Mouse (Mus musculus): Measurements from ENCODE around the gene Tesk2. TPM values are rescaled to one million over a fixed set of nuclear protein-coding genes. Genes with fewer than 3 reads are reported as not detected.
A peak's percentile ranks its signal among the peaks of the same experiment; 100 is the strongest.

Tesk2 gene
- polyA plus RNA-seq, 1 experiment from 2014 or later, result 5.8 TPM

DNA sequence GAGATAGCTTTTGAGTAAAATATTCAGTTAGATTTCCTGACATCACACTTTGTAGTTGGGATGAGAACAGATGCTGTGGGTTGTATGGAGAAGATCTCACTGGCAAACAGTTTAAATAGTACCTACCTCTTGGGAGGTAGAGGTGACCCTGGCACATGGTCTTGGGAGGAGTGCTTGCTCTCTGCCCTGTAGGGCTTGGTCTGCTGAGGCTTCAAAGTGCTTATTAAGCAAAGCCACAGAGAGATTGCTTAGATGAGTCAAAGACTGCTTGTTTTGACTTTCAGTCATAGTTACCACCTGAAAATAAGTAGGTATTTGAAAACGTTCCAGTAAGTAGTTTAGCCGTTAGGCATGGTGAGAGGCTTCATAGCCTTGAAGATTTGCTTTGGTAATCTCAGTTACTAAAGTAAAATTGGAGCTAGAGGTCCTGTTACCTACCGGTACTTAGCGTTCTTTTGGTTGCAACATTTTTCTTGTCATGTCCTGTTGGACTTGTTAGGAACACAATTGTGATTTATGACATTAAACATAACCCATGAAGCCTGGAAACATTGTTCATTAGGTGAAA is 31.4 kb upstream of the Tesk2 start:
- no peak for ATAC-seq (ENCODE audit: insufficient read depth, low FRiP score, low read depth)
- H3K36me3 ChIP-seq, result peaks cover 35% of the 10 kb centered on the region

DNA sequence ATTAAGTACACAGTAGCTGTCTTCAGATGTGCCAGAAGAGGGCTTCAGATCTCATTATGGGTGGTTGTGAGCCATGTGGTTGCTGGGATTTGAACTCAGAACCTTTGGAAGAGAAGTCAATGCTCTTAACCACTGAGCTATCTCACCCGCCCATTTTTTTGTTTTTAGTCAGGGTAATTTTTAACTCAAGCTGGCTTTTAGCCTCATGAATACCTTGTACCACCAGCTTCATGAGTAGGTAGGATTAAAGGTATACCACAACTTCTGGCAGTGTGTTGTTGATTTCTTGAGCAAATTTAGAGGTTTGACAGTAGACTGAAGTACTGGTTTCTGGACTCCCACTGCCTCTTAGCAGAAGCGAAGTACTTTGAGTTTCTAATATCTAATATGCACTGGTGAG is 28.6 kb upstream of the Tesk2 start:
- Histone ChIP-seq H3K36me3 (peaks cover 55% of the 10 kb centered on the region), H3K27me3 (replicated peaks) (no peaks in the 10 kb centered on the region), H3K4me3 (replicated peaks) (no peak overlapping the region), H3K4me1 (peaks cover 4% of the 10 kb centered on the region), H3K9ac (no peak overlapping the region), H3K9me3 (no peaks in the 10 kb centered on the region), H3K27ac (no peak overlapping the region), H3K4me2 (no peak overlapping the region)
- ATAC-seq (ENCODE audit: insufficient read depth, low FRiP score, low read depth), result no peak
- 86% methylated on average over 2 of the region's 2 CpGs for WGBS

More for the DNA sequence above, 31.4 kb upstream of the Tesk2 start:
- Histone ChIP-seq H3K4me1 (peaks cover 15% of the 10 kb centered on the region), H3K27me3 (replicated peaks) (no peaks in the 10 kb centered on the region), H3K9ac (no peak overlapping the region), H3K4me3 (replicated peaks) (no peak overlapping the region), H3K9me3 (no peaks in the 10 kb centered on the region), H3K4me2 (no peak overlapping the region), H3K27ac (no peak overlapping the region)
- WGBS, result 79% methylated on average over 4 of the region's 4 CpGs

DNA sequence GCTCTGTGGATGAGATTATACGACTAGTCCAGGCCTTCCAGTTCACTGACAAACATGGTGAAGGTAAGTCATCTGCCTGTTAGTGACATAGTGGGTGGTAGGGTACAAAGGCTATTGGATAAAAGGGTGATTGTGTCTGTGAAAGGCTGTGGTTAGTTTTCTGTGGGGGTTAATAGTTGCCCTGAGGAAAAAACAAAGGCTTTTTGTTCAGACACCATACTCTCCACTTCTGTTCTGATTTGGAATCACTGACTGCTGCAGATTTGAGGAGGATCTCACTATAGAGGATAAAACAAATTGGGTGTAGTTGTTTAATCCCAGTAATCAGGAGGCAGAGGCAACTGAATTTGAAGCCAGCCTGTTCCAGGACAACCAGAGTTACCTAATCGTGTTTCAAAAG is 27.0 kb upstream of the Tesk2 start:
- no peaks in the 10 kb centered on the region for H3K27me3 ChIP-seq (replicated peaks)
- H3K27ac ChIP-seq, result no peak overlapping the region
- no peak overlapping the region for H3K4me3 ChIP-seq (replicated peaks)
- H3K9ac ChIP-seq, result no peak overlapping the region
- H3K36me3 ChIP-seq, result peaks cover 56% of the 10 kb centered on the region
- H3K9me3 ChIP-seq, result no peaks in the 10 kb centered on the region
- WGBS, result 78% methylated on average over 2 of the region's 2 CpGs
- H3K4me1 ChIP-seq, result peaks cover 3% of the 10 kb centered on the region; the same call in 1 of the 2 replicates
- no peak for ATAC-seq (ENCODE audit: insufficient read depth, low FRiP score, low read depth)
- no peak overlapping the region for H3K4me2 ChIP-seq

DNA sequence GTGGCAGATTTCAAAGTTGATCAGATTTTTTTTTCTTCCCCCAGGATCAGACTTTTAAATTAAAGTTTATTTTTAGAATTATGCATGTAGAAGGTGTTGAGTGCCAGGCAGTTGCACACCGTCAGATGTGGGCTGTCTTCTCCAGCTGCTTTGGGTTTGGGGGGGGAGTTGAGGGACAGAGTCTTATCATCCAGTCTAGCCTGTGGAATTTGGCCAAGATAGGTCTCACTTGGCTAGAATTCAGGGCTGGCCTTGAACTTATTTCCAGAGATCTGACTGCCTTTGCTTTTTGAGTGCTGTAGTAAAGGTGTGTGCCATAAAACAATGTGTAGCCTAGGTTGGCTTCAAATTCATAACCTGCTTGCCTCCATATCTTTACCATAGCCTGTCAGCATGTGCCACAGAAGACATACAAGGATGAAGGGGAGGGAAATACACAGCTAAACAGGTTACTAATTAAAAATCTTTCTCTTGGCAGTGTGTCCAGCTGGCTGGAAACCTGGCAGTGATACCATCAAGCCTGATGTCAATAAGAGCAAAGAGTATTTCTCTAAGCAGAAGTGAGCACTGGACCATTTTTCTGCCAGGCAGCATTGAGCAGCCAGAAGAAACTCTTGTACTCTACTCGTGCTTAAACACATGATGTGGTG is 21.9 kb upstream of the Tesk2 start:
- WGBS, result 73% methylated on average over 2 of the region's 2 CpGs
- no peak overlapping the region for H3K4me3 ChIP-seq (replicated peaks)
- no peak overlapping the region for H3K27ac ChIP-seq
- H3K4me2 ChIP-seq, result no peak overlapping the region
- no peak for ATAC-seq (ENCODE audit: insufficient read depth, low FRiP score, low read depth)
- no peak overlapping the region for H3K9ac ChIP-seq
- H3K27me3 ChIP-seq (replicated peaks), result no peaks in the 10 kb centered on the region
- no peaks in the 10 kb centered on the region for H3K4me1 ChIP-seq
- peaks cover 35% of the 10 kb centered on the region for H3K36me3 ChIP-seq
- no peaks in the 10 kb centered on the region for H3K9me3 ChIP-seq

DNA sequence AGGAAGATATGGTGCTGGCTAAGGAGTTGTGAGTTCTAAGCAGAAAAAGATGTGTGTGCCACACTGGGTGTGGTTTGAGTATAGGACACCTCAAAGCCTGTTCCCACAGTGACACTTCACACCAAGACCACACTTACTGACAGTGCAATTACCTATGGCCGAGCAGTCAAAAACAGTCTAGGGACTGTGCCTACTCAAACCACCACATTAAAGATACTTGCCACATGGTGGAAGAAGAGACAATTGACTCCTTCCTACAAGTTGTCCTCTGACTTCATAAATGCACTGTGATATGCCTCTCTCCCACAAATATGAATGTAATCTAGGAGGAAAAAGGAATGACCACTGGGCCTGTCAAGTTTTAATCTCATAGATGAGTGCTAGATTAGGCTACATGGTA is 19.8 kb upstream of the Tesk2 start:
- Histone ChIP-seq H3K9me3 (no peaks in the 10 kb centered on the region), H3K9ac (no peak overlapping the region), H3K4me2 (no peak overlapping the region), H3K27ac (no peak overlapping the region), H3K4me3 (replicated peaks) (no peak overlapping the region), H3K36me3 (peaks cover 19% of the 10 kb centered on the region), H3K27me3 (replicated peaks) (no peaks in the 10 kb centered on the region), H3K4me1 (no peaks in the 10 kb centered on the region)
- no peak for ATAC-seq (ENCODE audit: insufficient read depth, low FRiP score, low read depth)
- 91% methylated on average over 1 of the region's 1 CpGs for WGBS

DNA sequence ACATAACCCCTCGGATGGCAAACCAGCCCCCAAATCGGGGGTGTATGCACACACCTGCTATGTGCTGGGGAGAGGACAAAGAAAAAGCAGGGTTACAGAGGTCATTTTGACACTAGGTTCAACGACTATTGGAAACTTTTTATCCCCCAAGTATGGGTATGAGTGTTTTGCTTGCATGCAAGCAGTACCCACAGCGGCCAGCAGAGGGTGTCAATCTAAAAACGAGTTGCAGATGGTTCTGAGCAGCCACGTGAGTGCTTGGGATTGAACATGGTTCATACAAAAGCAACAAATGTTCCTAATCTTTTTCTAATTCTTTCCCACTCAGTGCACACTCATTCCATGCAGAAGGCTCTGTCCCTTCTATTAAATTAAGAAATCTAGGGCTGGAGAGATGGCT is 16.9 kb upstream of the Tesk2 start:
- no peak for ATAC-seq (ENCODE audit: insufficient read depth, low FRiP score, low read depth)
- Histone ChIP-seq H3K36me3 (0 out of 2 replicates have a peak, but pooled peaks cover 7% of the 10 kb centered on the region), H3K9ac (no peak overlapping the region)

DNA sequence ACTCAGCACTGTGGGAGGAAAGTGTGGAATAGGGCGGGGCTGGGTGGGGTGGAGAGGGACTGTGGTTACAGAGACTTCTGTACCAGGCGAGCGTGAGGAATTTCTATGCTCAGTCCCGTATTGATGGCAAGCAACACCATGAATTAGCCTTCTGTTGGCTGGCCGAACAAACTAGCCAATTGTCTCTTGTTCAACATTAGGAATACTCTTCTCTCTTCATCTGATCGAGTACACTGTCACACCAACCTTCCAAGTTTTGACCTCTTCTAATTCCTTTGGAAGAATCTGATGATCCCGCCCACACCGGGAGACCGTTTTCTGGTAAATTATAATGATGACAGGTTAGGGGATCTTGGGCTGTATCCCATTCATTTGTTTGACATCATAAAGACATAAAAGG is 13.1 kb upstream of the Tesk2 start:
- peak overlapping the region; percentile 39; the same call in 1 of the 2 replicates for H3K9ac ChIP-seq
- peaks cover 4% of the 10 kb centered on the region; the same call in 1 of the 2 replicates for H3K4me1 ChIP-seq
- WGBS, result 14% methylated on average over 9 of the region's 9 CpGs
- no peak for ATAC-seq (ENCODE audit: insufficient read depth, low FRiP score, low read depth)
- H3K4me2 ChIP-seq, result peak overlapping the region; percentile 67
- H3K9me3 ChIP-seq, result no peaks in the 10 kb centered on the region
- H3K4me3 ChIP-seq (replicated peaks), result peak overlapping the region; percentile 71
- no peaks in the 10 kb centered on the region for H3K36me3 ChIP-seq
- H3K27me3 ChIP-seq (replicated peaks), result no peaks in the 10 kb centered on the region
- H3K27ac ChIP-seq, result no peak overlapping the region

More for the DNA sequence above, 16.9 kb upstream of the Tesk2 start:
- Histone ChIP-seq H3K4me3 (replicated peaks) (no peak overlapping the region), H3K27me3 (replicated peaks) (no peaks in the 10 kb centered on the region), H3K4me1 (no peaks in the 10 kb centered on the region), H3K9me3 (no peaks in the 10 kb centered on the region), H3K27ac (no peak overlapping the region), H3K4me2 (no peak overlapping the region)
- WGBS, result 32% methylated on average over 6 of the region's 6 CpGs

DNA sequence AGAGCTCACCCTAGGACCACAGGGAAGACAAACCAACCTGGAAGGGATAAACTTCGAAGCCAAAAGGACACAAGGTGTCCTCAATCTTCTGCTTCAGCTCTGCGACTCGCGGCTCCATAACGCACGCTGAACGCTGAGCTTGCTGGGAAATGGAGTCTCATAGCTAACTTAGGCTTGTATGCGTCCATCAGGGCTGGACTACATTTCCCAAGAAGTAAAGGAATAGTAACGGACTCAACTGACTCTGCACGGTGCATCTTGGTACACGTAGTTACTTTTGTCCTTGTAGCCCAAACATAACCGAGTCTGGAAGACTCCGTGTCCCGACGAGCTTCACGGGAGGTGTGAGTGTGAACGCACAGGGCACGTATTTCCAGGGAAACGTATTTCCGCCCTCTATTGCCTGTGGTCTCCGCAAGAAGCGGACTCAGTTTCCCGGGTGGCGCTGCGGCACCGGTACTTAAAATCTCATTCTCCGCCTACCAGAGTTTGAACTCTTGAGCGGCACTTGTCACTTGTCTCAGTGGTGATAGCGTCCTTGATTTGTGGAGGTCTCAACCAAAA is 12.5 kb upstream of the Tesk2 start, which contains the start of the genes Mmachc and Ccdc163:
Gene Mmachc (minus strand): TSS at position 206 of the 564 bp plus-strand sequence.
Gene Ccdc163 (plus strand): TSS at position 309 of the 564 bp plus-strand sequence.
- ATAC-seq (ENCODE audit: insufficient read depth, low FRiP score, low read depth), result peak; percentile 99
- under 1% methylated on average over 29 of the region's 29 CpGs for WGBS
- Histone ChIP-seq H3K4me2 (peak within 1 kb of the TSS; percentile 67), H3K9me3 (no peaks in the 10 kb centered on the region), H3K9ac (peak within 1 kb of the TSS; percentile 39), H3K36me3 (no peaks in the 10 kb centered on the region), H3K27ac (no peak within 1 kb of the TSS), H3K4me1 (peaks cover 4% of the 10 kb centered on the region; the same call in 1 of the 2 replicates), H3K27me3 (replicated peaks) (no peaks in the 10 kb centered on the region), H3K4me3 (replicated peaks) (peak within 1 kb of the TSS; percentile 71)

DNA sequence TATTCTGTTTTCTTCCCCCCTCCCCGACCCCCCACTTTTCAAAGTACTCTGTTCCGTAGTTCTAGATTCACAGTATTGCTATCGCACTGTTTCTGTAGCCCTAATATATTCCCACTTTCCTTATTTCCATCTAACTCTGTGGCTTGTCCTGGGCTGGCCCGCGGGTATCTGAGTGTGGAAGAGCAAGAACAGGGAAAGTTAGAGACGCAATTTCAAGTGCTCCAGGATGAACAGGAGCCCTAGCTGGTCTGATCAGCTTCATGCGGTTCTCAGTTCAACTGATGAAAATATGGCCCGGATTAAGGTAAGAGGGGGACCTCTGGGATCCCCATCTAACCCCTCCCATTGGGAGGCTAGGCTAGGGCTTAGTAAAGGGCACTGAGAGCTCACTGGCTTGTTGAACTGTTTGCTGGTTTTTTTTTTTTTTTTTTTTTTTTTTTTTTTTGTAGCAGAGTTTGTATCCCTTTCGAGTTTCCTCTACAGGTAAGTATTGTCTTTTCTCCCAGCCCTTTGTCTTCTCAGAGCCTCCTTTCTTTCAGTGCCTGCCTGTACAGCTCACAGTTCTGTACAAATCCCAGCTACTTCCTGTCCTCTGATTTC is 11.9 kb upstream of the Tesk2 start:
- ATAC-seq (ENCODE audit: insufficient read depth, low FRiP score, low read depth), result no peak; the same call in 1 of the 2 replicates
- H3K27me3 ChIP-seq (replicated peaks), result no peaks in the 10 kb centered on the region
- 4% methylated on average over 9 of the region's 9 CpGs for WGBS
- peak overlapping the region; percentile 27 for H3K9ac ChIP-seq
- peak overlapping the region; percentile 67 for H3K4me2 ChIP-seq
- no peaks in the 10 kb centered on the region for H3K36me3 ChIP-seq
- peak overlapping the region; percentile 71 for H3K4me3 ChIP-seq (replicated peaks)
- H3K27ac ChIP-seq, result no peak overlapping the region
- no peaks in the 10 kb centered on the region for H3K9me3 ChIP-seq
- H3K4me1 ChIP-seq, result peaks cover 4% of the 10 kb centered on the region; the same call in 1 of the 2 replicates

DNA sequence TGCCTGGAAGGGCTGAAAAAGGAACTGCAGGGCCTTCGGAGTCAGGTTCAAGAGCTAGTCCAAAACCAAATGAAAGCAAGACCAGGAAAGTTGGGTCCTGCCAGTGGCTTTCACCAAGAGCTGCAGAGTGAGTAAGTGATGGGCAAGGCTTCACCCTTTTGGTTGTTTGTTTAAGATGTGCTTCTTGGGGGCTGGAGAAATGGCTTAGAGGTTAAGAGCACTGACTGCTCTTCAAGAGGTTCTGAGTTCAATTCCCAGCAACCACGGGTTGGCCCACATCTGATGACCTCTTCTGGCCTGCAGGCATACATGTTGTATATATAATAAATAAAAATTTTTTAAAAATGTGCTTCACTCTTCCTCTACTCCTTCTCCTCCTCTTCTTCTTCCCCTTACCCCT is 10.6 kb upstream of the Tesk2 start:
- no peaks in the 10 kb centered on the region for H3K27me3 ChIP-seq (replicated peaks)
- H3K9ac ChIP-seq, result no peak overlapping the region
- no peak for ATAC-seq (ENCODE audit: insufficient read depth, low FRiP score, low read depth)
- no peaks in the 10 kb centered on the region for H3K36me3 ChIP-seq
- H3K27ac ChIP-seq, result no peak overlapping the region
- H3K9me3 ChIP-seq, result no peaks in the 10 kb centered on the region
- H3K4me3 ChIP-seq (replicated peaks), result no peak overlapping the region
- H3K4me1 ChIP-seq, result peaks cover 4% of the 10 kb centered on the region; the same call in 1 of the 2 replicates
- H3K4me2 ChIP-seq, result no peak overlapping the region
- WGBS, result 92% methylated on average over 2 of the region's 2 CpGs

DNA sequence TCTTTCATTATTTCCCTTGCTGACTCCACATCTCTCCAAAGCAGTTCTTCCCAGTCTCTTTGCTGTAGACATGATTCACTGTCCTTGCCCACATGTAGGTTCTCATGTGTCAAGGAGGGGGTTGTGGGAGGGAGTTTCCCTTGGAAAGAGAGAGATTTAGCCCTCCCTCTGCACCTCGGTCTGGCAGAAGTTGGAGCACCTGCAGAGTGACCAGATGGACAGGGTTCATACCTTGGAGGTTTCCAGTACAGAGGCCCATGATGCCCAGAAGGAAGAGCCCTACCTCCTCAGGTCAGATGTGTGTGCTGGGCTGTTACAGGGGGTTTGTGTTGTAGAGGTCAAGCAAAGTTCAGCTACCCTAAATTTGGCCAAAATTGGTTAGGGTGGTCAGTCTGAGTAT is 8.2 kb upstream of the Tesk2 start:
- H3K9me3 ChIP-seq, result no peaks in the 10 kb centered on the region
- H3K36me3 ChIP-seq, result no peaks in the 10 kb centered on the region
- ATAC-seq (ENCODE audit: insufficient read depth, low FRiP score, low read depth), result no peak
- H3K4me3 ChIP-seq (replicated peaks), result no peak overlapping the region
- peaks cover 4% of the 10 kb centered on the region; the same call in 1 of the 2 replicates for H3K4me1 ChIP-seq
- no peak overlapping the region for H3K9ac ChIP-seq
- WGBS, result 73% methylated on average over 1 of the region's 1 CpGs
- H3K27me3 ChIP-seq (replicated peaks), result no peaks in the 10 kb centered on the region
- H3K27ac ChIP-seq, result no peak overlapping the region
- no peak overlapping the region for H3K4me2 ChIP-seq

DNA sequence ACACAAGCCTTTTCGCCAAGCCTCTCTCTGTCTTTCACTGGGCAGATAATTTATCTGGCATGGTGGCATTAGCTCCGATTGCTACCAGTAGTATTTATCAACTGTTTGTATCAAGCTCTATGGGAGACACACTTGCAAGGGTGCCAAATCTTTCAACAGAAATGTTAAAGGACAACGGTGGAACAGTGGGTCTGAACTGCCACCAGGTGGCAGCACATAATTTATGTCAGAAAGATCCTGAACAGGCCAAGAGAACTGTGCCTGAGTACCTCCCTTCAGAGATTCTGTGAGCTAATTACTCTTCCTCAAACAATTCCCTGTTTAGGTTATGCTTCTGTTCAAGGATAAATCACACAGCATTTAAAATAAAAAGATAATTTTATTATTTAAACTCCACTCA is 1.4 kb upstream of the Tesk2 start:
- Histone ChIP-seq H3K4me2 (no peak overlapping the region), H3K9ac (no peak overlapping the region), H3K27ac (no peak overlapping the region), H3K4me1 (peaks cover 14% of the 10 kb centered on the region), H3K27me3 (replicated peaks) (no peaks in the 10 kb centered on the region), H3K36me3 (no peaks in the 10 kb centered on the region), H3K4me3 (replicated peaks) (no peak overlapping the region), H3K9me3 (no peaks in the 10 kb centered on the region)
- no peak for ATAC-seq (ENCODE audit: insufficient read depth, low FRiP score, low read depth)
- 18% methylated on average over 3 of the region's 3 CpGs for WGBS
